Mouse (Mus musculus): ENCODE measurements around the gene Banf2.

DNA sequence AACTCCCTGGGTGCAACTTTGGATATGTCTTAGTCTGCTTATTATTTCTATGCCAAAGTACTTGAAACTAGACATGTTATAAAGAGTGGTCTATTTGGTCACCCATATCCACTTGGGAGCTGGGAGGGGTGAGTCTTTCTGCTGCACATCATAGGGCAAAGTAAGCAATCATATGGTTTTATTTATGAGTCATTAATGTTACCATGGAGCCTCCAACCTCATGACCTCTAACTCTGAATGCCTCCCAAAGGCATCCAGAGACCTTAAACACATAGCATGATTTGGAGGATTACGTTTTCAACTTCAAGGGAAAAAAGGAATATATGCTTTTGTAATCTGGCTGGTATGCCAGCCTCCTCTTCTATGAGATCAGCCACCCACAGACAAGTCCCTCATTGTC lies 61.9 kb downstream of the Banf2 start:
- TF ChIP-seq CTCF (IDR thresholded peaks at IDR 0.05; ENCODE audit: low read depth, low read length) = no peak
- TF ChIP-seq POLR2A (IDR thresholded peaks at IDR 0.05; ENCODE audit: extremely low read depth, insufficient read depth, low read length) = no peak
